Mouse (Mus musculus) heart, adult 9 months (tissue): Measurements from ENCODE around the gene Adcy7.

Experiments used
- DNase-seq, 2 experiments: peaks; one replicate each; pipeline ENCODE4 v3.0.0; 2022; ENCODE audit warnings: low spot score in 2 of 2

The Adcy7 gene

GRCm38 (mm10) chr8:88272231-88273050 is at the start of gene Adcy7:
Adcy7 (plus strand) TSS chr8:88272403.
- DNase-seq = peak in 1 of 2 experiments; percentile 49

DNA sequence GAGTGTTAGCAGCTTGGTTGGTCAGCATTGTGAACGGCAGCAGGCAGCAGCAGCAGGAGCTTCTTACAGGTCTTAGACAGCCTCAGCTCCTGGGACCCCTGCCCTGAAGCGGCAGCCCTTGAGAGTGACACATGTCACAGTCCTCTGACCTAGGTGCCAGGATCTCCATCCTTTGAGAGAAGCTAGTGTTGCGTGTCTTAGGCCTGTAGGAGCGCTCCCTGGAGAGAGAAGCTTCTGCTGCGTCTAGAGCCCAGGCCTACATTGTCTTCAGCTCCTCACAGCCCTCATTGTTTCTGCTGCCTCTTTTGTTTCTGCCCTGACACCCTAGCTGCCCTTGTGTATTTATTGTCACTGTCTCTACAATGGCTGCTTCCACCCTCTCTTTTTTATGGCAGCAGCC is 46.8 kb upstream of the Adcy7 start:
- no peak for DNase-seq

GRCm38 (mm10) chr8:88227851-88228250 is 44.4 kb upstream of the Adcy7 start:
- no peak for DNase-seq

DNA sequence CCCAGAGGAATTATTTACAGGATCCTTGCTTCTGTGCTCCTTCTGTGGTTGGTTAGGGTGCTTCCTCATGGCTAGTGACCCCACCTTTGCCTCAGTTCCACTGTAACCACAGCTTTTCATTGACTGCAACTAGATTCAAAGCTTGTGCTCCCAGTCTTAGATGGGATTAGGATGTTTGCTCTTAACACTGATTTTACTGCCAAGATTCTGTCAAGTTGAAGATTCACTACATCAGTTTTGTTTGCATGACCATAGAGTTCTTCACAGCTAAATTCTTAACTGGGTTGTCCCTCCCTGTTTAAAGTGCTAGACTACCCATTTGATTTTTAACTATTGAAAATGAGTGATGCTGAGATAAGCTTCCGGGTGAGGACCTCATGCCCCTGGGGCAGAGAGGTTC is 43.9 kb upstream of the Adcy7 start:
- DNase-seq = no peak

DNA sequence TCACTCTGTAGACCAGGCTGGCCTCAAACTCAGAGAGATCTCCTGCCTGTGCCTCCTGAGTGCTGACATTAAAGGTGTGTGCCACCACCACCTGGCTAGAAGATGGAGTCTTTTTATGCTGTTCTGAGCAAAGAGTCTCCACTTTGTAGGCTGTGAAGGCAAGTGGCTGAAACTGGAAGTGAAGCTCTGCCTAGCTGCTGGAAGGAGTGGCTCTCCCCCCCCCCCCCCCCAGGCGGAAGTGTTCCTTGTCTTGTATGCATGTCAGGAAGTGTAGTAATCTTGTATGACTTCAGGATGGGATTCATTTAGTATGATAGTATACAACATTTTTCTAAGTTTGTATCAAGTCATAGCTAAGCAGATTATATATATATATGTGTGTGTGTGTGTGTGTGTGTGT is 43.4 kb upstream of the Adcy7 start:
- DNase-seq = no peak

GRCm38 (mm10) chr8:88236666-88237065 is 35.5 kb upstream of the Adcy7 start:
- DNase-seq = no peak

DNA sequence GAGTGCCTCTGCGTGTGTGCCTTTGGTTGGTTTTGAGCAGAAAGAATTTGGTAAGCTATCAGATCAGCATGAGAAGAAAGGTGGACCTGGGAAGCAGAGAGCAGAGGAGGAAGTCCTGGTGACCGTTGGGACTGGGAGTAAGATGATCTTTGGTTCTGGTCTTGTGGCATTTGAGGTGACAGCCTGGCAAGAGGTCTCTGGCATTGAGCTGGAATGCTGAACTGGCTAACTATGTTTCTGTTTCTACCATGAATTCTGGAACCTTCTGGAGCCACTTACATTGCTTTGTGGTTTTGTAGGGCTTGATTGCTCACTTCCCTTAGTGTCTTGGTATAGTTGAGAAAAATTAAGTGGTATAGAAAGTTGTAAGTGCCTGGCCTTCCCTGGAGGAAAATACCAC is 34.6 kb upstream of the Adcy7 start:
- no peak for DNase-seq

- DNase-seq = no peak
These were observed 32.9 kb upstream of the Adcy7 start for GRCm38 (mm10) chr8:88239277-88239676.

DNA sequence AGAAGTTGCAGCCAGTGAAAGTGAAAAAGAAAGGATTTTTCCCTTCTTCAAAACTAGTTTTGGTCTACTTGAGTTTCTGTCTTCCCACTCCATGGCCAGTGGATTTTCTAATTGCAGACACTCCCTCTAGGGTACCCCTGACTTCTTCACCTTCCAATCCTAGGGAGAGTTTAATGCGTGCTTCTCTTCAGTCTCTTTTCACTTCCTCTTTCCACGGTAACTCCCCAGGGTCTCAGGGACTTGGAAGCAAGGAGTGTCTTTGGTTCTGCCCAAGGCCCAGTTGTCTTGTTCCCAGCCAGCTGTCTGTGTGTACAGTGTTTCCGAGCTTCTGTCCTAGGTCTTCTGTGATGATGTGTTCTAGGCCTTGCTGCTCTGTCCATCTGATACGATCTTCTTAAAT is 30.3 kb upstream of the Adcy7 start:
- DNase-seq = no peak

GRCm38 (mm10) chr8:88244298-88244697 is 27.9 kb upstream of the Adcy7 start:
- DNase-seq = peak; percentile 33 to 52

GRCm38 (mm10) chr8:88252791-88253190 is 19.4 kb upstream of the Adcy7 start:
- no peak for DNase-seq

DNA sequence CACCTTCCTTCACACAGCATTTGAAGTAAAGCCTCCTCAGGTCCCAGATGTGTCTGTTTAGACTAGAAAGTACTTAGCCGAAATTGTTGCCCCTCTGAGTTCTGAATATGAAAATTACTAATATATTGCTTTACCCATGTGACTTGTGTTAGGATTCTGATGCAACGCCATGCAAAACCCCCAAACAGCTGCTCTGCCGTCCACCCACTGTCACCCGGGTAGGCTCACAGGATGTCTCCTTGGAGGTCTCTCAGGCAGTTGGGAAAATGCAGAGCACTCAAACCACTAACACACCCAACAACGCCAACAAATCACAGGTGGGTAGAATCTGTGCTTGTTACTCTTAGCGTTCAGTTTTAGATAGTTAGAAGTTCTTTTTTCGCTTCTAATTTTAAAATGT is 17.2 kb upstream of the Adcy7 start:
- no peak for DNase-seq

GRCm38 (mm10) chr8:88258024-88258423 is 14.2 kb upstream of the Adcy7 start:
- no peak for DNase-seq

- DNase-seq = no peak
These were observed 13.7 kb upstream of the Adcy7 start for GRCm38 (mm10) chr8:88258544-88258943.

GRCm38 (mm10) chr8:88260466-88260980 is 11.7 kb upstream of the Adcy7 start:
- DNase-seq = no peak

- DNase-seq = no peak
These were observed 9.2 kb upstream of the Adcy7 start for GRCm38 (mm10) chr8:88262831-88263635.

DNA sequence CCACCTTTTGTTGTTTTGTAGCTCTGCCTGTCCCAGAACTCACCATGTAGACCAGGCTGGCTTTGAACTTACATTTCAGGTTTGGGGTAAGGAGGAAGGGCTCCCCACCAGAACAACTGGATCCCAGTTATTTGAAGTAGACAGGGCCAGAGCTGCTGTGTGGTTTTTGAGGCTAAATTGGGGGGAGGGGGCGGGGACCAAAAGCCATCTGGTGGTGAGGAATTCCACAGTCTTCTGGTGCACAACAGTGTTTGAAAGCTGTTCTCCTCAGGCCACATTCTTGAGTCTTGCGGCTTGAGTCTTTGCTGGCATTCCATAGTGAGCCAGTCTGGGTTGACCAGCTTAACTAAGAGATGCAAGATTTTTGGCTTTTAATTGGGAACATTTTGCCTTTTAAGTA is 6.7 kb upstream of the Adcy7 start:
- no peak for DNase-seq

DNA sequence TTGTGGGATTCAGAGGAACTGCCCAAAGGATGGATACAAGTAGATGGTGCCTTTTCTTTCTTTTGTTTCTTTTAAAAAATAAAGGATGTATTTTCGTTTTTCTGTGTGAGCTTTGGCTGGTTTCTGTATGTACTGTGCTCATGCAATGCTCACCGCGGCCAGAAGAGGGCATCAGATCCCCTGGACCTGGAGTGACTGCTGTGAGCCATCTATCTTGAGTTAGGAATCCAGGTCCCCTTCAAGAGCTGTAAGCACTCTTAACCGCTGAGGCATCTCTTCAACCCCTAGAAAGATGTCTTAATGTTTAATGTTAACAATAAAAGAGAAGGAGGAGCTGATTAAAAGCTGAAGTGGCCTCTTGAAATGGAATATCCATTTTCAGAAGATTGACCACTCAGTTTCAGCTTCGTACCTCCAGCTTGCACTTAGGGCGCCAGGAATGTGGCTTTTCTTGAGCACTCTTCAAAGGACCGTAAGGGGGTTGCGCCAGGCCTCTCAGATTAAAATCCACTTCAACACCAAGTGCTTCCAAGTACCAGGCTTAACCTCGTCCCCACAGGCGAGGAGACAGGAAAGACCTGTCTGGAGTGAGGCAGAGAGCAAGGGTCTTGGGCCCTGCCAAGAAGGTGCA is 5.9 kb upstream of the Adcy7 start:
- peak in 1 of 2 experiments; percentile 76 for DNase-seq

DNA sequence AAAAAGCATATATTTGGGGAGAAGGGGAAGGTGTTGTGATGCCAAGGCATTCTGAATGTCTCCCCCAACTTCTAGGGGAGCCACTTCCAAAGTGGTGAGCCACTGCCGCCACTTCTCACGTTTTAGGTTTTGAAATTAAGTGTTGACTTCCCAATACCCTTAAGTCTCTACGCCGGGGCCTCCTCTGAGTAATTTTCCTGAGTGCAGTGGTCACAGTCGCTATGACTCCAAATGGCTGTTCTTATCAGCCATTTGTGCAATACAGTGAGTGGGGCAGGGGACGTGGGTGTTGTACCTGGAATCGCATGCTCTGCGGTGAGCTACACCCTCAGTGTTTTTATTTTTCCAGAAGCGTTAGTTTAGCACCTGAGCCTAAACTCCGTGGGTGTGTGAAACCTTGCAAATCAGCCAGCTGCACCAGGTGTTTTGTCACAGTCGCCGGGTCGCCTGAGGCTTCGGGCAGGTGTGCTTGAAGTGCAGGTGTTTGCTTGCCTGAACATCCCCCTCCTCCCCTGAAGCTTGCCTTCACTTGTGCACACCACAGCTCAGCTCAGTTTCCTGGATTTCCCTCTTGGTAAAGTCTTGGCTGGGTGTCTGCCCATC is 5.3 kb upstream of the Adcy7 start:
- no peak for DNase-seq

DNA sequence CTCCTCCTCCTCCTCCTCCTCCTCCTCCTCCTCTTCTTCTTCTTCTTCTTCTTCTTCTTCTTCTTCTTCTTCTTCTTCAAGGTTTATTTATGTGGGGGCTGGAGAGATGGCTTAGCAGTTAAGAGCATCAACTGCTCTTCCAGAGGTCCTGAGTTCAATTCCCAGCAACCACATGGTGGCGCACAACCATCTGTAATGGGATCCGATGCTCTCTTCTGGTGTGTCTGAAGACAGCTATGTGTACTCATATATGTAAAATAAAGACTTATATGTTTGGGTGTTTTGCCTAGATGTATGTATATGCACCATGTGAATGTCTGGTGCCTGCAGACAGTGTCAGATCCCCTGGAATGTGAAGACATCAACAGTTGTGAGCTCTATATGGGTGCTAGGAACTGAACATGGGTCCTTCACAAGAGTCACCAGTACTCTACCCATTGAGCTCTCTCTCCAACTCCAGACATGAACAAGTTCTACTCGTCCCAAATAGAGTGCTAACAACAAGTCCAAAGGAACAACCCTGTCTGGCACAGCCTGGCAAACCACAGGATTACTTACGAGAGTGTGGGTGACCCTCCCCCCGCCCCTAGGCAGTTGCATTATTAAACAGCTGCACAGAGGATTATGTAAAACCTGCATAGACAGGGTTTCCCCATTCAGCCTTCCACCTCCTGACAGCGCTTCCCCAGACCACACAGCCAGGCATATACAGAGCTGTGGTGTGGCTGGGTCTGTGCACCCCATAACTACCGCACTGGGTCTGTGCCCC is 2.9 kb upstream of the Adcy7 start:
- no peak for DNase-seq

DNA sequence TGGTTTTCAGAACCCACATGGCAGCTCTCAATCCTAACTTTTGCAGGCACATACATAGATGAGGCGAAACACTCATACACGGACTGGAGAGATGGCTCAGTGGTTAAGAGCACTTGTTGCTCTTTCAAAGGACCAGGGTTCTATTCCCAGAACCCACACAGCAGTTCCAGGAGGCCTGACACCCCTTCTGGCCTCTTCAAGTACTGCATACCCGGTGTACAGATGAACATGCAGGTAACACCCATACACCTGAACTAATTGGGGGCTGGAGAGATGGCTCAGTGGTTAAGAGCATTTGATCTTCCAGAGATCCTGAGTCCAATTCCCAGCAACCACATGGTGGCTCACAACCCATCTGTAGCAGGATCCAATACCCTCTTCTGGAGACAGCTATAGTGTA is 2.1 kb upstream of the Adcy7 start:
- DNase-seq = no peak
